Mouse (Mus musculus): ENCODE measurements around the gene Slc26a10. TPM values are rescaled to one million over a fixed set of nuclear protein-coding genes. Genes with fewer than 3 reads are reported as not detected.
"Not testable (repeated sequence)": the region's sequence is repeated elsewhere in the genome, so short reads cannot be mapped to it uniquely, and the experiment has no call there.

Slc26a10 gene
- total RNA-seq, 2 experiments from 2014 or later, result 3.8 TPM

- TF ChIP-seq CTCF (IDR thresholded peaks at IDR 0.05), result no peak
- intact Hi-C loops (cut with DNase I), result no loop called here
- no peak overlapping the region for H3K4me3 ChIP-seq
These were observed 23.9 kb downstream of the Slc26a10 start for GRCm38 (mm10) chr10:127156511-127156910.

DNA sequence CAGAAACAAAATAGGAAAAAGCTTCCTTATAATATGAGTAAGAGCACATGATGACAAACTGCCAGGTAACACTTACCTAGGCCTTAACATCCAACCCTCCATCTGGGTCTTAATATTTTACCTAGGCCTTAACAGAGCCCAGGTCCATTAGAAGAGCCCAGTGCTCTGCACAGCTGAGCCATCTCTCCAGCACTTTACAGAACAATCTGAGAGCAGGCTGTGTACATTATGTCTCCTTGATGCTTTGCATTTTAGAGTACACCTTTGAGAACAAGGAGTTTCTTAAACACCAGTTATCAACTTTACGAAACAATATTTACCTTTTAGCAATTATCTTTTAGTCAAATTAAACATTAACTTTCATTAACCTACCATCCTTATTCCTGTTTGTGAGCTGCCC lies 24.4 kb downstream of the Slc26a10 start:
- Histone ChIP-seq H3K4me3 (no peak overlapping the region), H3K27ac (no peak overlapping the region)
- no peak for TF ChIP-seq CTCF (IDR thresholded peaks at IDR 0.05)
- no peak for DNase-seq (ENCODE audit: extremely low spot score in 1 of 2, low spot score in 2 of 2)
- intact Hi-C loops (cut with DNase I), result no loop called here

More at GRCm38 (mm10) chr10:127156511-127156910, 23.9 kb downstream of the Slc26a10 start:
- DNase-seq (ENCODE audit: extremely low spot score in 1 of 2, low spot score in 2 of 2), result no peak
- H3K27ac ChIP-seq, result no peak overlapping the region

DNA sequence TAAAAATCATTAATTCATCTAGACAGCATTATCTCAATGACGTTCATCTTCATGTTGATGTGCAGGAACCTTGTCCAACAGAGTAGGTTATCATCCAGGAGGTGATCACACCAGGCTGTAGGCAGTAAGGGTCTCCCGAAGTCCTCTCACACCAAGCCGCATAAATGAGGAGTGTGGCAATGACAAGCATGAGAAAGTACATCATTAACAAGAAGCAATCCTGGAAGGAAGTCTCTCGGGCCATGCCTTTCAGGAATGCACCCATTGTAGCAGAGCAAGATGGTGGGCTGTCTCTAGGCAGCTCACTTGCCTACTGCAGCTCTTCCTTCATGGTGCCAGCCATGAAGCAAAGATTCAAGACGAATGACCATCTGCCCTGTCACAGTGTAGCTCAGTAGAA lies 25.8 kb downstream of the Slc26a10 start:
- intact Hi-C loops (cut with DNase I), result no loop called here
- Histone ChIP-seq H3K4me3 (no peak overlapping the region), H3K27ac (no peak overlapping the region)
- TF ChIP-seq CTCF (IDR thresholded peaks at IDR 0.05), result no peak
- no peak for DNase-seq (ENCODE audit: extremely low spot score in 1 of 2, low spot score in 2 of 2)

GRCm38 (mm10) chr10:127154241-127154640 lies 26.2 kb downstream of the Slc26a10 start:
- intact Hi-C loops (cut with DNase I), result no loop called here
- DNase-seq (ENCODE audit: extremely low spot score in 1 of 2, low spot score in 2 of 2), result no peak
- no peak for TF ChIP-seq CTCF (IDR thresholded peaks at IDR 0.05)
- H3K4me3 ChIP-seq, result no peak overlapping the region
- H3K27ac ChIP-seq, result no peak overlapping the region

DNA sequence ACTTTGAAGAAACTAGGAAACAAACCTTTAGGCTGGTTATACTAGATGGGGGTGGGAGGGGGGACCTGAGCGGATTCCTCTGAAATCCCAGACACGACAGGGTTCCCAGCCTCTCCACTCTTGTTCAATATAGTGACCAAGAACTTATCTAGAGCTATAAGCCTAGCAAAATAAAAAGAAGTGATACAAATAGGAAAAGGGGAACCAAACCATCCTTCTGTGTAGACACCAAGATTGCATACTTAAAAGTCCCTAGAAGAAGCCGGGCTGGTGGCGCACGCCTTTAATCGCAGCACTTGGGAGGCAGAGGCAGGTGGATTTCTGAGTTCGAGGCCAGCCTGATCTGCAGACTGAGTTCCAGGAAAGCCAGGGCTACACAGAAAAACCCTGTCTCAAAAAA lies 27.1 kb downstream of the Slc26a10 start:
- Histone ChIP-seq H3K27ac (no peak overlapping the region), H3K4me3 (no peak overlapping the region)
- no peak for TF ChIP-seq CTCF (IDR thresholded peaks at IDR 0.05)
- intact Hi-C loops (cut with DNase I), result no loop called here
- no peak for DNase-seq (ENCODE audit: extremely low spot score in 1 of 2, low spot score in 2 of 2)

DNA sequence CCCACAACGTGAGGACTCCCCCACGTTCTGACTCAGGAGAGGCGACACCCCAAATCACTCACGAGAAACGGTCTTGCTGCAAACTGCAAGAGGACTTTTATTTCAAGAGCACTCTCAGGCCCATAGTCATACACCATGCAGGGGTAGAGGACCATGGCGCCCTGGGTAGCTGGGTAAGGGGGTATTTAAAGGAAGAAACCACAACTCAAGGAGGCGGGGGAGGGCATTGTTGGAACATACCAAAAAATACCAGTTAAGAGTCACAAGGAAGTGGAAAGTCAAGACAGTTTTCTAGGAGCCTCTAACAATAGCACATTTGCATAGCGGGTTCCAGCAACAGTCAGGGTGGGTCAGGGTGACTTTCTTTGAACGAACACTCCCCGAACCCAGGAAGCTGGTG lies 27.9 kb downstream of the Slc26a10 start:
- intact Hi-C loops (cut with DNase I); H3K4me3 ChIP-seq; H3K27ac ChIP-seq; DNase-seq (ENCODE audit: extremely low spot score in 1 of 2, low spot score in 2 of 2): not testable (repeated sequence)

- H3K27ac ChIP-seq; intact Hi-C loops (cut with DNase I); DNase-seq (ENCODE audit: extremely low spot score in 1 of 2, low spot score in 2 of 2); H3K4me3 ChIP-seq: not testable (repeated sequence)
These were observed 29.2 kb downstream of the Slc26a10 start for GRCm38 (mm10) chr10:127151233-127151632.

- Histone ChIP-seq H3K4me3 (no peak overlapping the region), H3K27ac (no peak overlapping the region)
- no peak for DNase-seq (ENCODE audit: extremely low spot score in 1 of 2, low spot score in 2 of 2)
- intact Hi-C loops (cut with DNase I), result no loop called here
- no peak for TF ChIP-seq CTCF (IDR thresholded peaks at IDR 0.05)
These were observed 30.0 kb downstream of the Slc26a10 start for GRCm38 (mm10) chr10:127150471-127150872.

DNA sequence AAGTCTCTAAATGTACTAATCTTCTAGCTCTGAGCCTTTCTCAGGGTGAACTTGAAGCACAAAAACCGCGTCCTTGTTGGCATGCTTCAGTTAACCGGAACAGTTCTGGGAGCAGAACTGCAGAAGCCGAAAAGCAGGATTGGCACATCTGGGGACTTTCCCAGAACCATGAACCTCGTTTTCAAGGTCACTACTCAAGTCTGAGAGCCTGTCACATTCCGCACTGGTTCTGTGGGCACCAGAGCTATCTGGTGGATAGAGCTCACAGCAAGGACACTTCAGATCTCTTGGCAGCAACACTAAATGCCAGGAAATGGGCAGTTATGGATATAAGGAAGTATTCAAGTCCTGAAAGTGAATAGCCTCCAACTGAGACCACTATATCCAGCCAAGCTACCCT lies 33.3 kb downstream of the Slc26a10 start:
- no peak for TF ChIP-seq CTCF (IDR thresholded peaks at IDR 0.05)
- intact Hi-C loops (cut with DNase I), result no loop called here

GRCm38 (mm10) chr10:127145303-127145702 lies 35.1 kb downstream of the Slc26a10 start:
- H3K27ac ChIP-seq, result no peak overlapping the region
- TF ChIP-seq CTCF (IDR thresholded peaks at IDR 0.05), result no peak
- no peak for DNase-seq (ENCODE audit: extremely low spot score in 1 of 2, low spot score in 2 of 2)
- intact Hi-C loops (cut with DNase I), result no loop called here
- no peak overlapping the region for H3K4me3 ChIP-seq

More for the DNA sequence above, 33.3 kb downstream of the Slc26a10 start:
- Histone ChIP-seq H3K27ac (no peak overlapping the region), H3K4me3 (no peak overlapping the region)
- DNase-seq (ENCODE audit: extremely low spot score in 1 of 2, low spot score in 2 of 2), result no peak

DNA sequence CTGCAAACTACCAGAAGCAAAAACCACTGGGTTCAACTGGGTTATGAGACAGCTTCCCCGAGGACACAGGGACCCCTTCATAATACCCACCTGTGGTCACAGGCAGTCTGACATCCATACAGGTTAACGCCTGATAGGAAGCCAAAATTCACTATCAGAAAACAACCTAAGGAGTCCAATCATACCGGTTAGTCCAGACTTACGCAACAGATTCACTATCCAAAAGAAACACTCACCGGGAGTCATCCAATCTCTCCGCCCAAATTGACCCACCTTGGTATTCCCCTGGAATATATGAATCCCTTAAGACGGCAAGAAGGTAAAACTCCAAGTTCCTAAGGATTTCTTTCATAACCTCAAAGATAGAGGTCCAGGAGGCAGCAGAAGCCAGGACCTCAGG lies 35.9 kb downstream of the Slc26a10 start:
- intact Hi-C loops (cut with DNase I), result loop anchor here (5.0 kb wide), 1 partner anchor 188 kb away; no protein-coding TSS in a partner anchor
- TF ChIP-seq CTCF (IDR thresholded peaks at IDR 0.05), result no peak
- Histone ChIP-seq H3K4me3 (no peak overlapping the region), H3K27ac (no peak overlapping the region)
- no peak for DNase-seq (ENCODE audit: extremely low spot score in 1 of 2, low spot score in 2 of 2)

DNA sequence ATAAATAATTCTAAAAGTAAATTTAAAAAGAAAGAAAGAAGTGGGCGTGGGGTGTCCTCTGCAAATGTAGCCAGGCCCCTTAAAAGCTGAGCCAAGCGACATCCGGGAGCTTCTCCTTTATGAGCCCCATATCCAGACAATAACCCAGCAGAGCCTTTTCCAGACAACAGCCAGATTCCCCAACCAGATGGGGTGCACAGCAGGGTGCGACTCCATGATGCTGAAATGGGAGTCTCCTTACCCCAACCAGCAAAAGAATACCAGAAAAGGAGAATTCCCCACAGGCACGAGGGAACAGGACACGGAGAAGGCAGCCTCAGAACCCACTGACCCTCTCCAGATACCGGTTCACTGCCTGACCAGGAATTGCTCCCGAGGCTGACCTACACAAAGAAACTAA lies 37.2 kb downstream of the Slc26a10 start:
- Histone ChIP-seq H3K4me3 (no peak overlapping the region), H3K27ac (no peak overlapping the region)
- TF ChIP-seq CTCF (IDR thresholded peaks at IDR 0.05), result no peak
- no peak for DNase-seq (ENCODE audit: extremely low spot score in 1 of 2, low spot score in 2 of 2)
- intact Hi-C loops (cut with DNase I), result loop anchor here (5.0 kb wide), 1 partner anchor 189 kb away; no protein-coding TSS in a partner anchor

GRCm38 (mm10) chr10:127141500-127141899 lies 38.9 kb downstream of the Slc26a10 start:
- H3K27ac ChIP-seq, result no peak overlapping the region
- no peak for DNase-seq (ENCODE audit: extremely low spot score in 1 of 2, low spot score in 2 of 2)
- intact Hi-C loops (cut with DNase I), result loop anchor here (5.0 kb wide), 1 partner anchor 191 kb away; no protein-coding TSS in a partner anchor
- TF ChIP-seq CTCF (IDR thresholded peaks at IDR 0.05), result no peak
- no peak overlapping the region for H3K4me3 ChIP-seq
